Mouse (Mus musculus) embryonic facial prominence, embryonic 10.5 days (tissue): ENCODE measurements around the gene Spsb4. TPM values are rescaled to one million over a fixed set of nuclear protein-coding genes. Genes with fewer than 3 reads are reported as not detected.

Source experiments
- DNase-seq: peaks from one replicate; pipeline ENCODE4 v3.0.0-alpha.2; 2017; ENCODE audit warnings: low spot score
- H3K27ac ChIP-seq: fragments of 300-500 bp; sonication (generic); replicated peaks from 2 replicates; pipeline ENCODE4 v1.5.1; 2016; ENCODE audit warnings: mild to moderate bottlenecking
- H3K27me3 ChIP-seq: fragments of 300-500 bp; sonication (generic); replicated peaks from 2 replicates; pipeline ENCODE4 v1.6.1; 2016; ENCODE audit warnings: low read depth, mild to moderate bottlenecking; ENCODE audit not compliant: poor library complexity, severe bottlenecking
- H3K36me3 ChIP-seq: fragments of 300-500 bp; sonication (generic); replicated peaks from 2 replicates; pipeline ENCODE4 v1.6.1; 2016; ENCODE audit warnings: mild to moderate bottlenecking, moderate library complexity
- H3K4me1 ChIP-seq: fragments of 300-500 bp; sonication (generic); 2 replicates; pipeline ENCODE4 v1.6.1; 2016
- H3K4me3 ChIP-seq: fragments of 300-500 bp; sonication (generic); 2 replicates; pipeline ENCODE4 v1.5.1; 2016; ENCODE audit warnings: mild to moderate bottlenecking, moderate library complexity
- H3K9me3 ChIP-seq: fragments of 300-500 bp; sonication (generic); 2 replicates; pipeline ENCODE4 v1.6.1; 2016; ENCODE audit warnings: mild to moderate bottlenecking
- WGBS: fragments of 180-500 bp; shearing (Covaris S2); methylation state at CpG from one replicate; pipeline ENCODE4 v1.1.7; 2016; 5-methylcytosine and 5-hydroxymethylcytosine counted together
- polyA plus RNA-seq: library from polyadenylated mRNA; unstranded; fragments of >200 nt; fragmentation: Nextera tagmentation; extraction: Ambion mirVana; gene quantifications from 2 replicates; pipeline ENCODE4 v1.2.1, GENCODE M21; 2016

The Spsb4 gene
- polyA plus RNA-seq, 1 experiment from 2014 or later: 102 TPM

GRCm38 (mm10) chr9:96934816-96935215, 83.8 kb downstream of the Spsb4 start:
- 0 out of 2 replicates have a peak, but pooled peaks cover 2% of the 10 kb centered on the region for H3K27me3 ChIP-seq
- no peak overlapping the region for H3K4me3 ChIP-seq
- 77% methylated on average over 3 of the region's 3 CpGs for WGBS
- peaks cover 20% of the 10 kb centered on the region for H3K36me3 ChIP-seq
- DNase-seq: no peak
- peaks cover 11% of the 10 kb centered on the region; the same call in 1 of the 2 replicates for H3K4me1 ChIP-seq
- H3K9me3 ChIP-seq: no peaks in the 10 kb centered on the region; the same call in 1 of the 2 replicates
- no peak overlapping the region for H3K27ac ChIP-seq

- Histone ChIP-seq H3K4me1 (peaks cover 3% of the 10 kb centered on the region; the same call in 1 of the 2 replicates), H3K9me3 (no peaks in the 10 kb centered on the region; the same call in 1 of the 2 replicates), H3K36me3 (peaks cover 5% of the 10 kb centered on the region), H3K27me3 (peaks cover 10% of the 10 kb centered on the region; the same call in 1 of the 2 replicates), H3K4me3 (no peak overlapping the region), H3K27ac (no peak overlapping the region)
- 90% methylated on average over 8 of the region's 8 CpGs for WGBS
- no peak for DNase-seq
Observed at GRCm38 (mm10) chr9:96932751-96933150, 85.9 kb downstream of the Spsb4 start.

- H3K36me3 ChIP-seq: no peaks in the 10 kb centered on the region
- no peak for DNase-seq
- 80% methylated on average over 17 of the region's 17 CpGs for WGBS
- H3K4me1 ChIP-seq: peaks cover 6% of the 10 kb centered on the region
- H3K27ac ChIP-seq: no peak overlapping the region
- peaks cover 24% of the 10 kb centered on the region for H3K27me3 ChIP-seq
- H3K9me3 ChIP-seq: 0 out of 2 replicates have a peak, but pooled peaks cover 5% of the 10 kb centered on the region
- no peak overlapping the region for H3K4me3 ChIP-seq
Observed at GRCm38 (mm10) chr9:96923577-96924316, 94.9 kb downstream of the Spsb4 start.

- H3K9me3 ChIP-seq: 0 out of 2 replicates have a peak, but pooled peaks cover 5% of the 10 kb centered on the region
- H3K4me3 ChIP-seq: no peak overlapping the region
- peaks cover 6% of the 10 kb centered on the region for H3K4me1 ChIP-seq
- WGBS: 77% methylated on average over 6 of the region's 6 CpGs
- H3K36me3 ChIP-seq: no peaks in the 10 kb centered on the region
- H3K27me3 ChIP-seq: peaks cover 24% of the 10 kb centered on the region
- DNase-seq: no peak
- no peak overlapping the region for H3K27ac ChIP-seq
Observed at GRCm38 (mm10) chr9:96923119-96923518, 95.5 kb downstream of the Spsb4 start.

GRCm38 (mm10) chr9:96916620-96917538, 101.8 kb downstream of the Spsb4 start:
- DNase-seq: peak; percentile 94
- Histone ChIP-seq H3K4me1 (no peaks in the 10 kb centered on the region), H3K9me3 (0 out of 2 replicates have a peak, but pooled peaks cover 5% of the 10 kb centered on the region), H3K27ac (no peak overlapping the region), H3K4me3 (no peak overlapping the region), H3K27me3 (no peaks in the 10 kb centered on the region; the same call in 1 of the 2 replicates), H3K36me3 (no peaks in the 10 kb centered on the region)
- 41% methylated on average over 27 of the region's 27 CpGs for WGBS

- no peaks in the 10 kb centered on the region for H3K27me3 ChIP-seq
- H3K4me1 ChIP-seq: no peaks in the 10 kb centered on the region
- H3K27ac ChIP-seq: no peak overlapping the region
- DNase-seq: no peak
- 51% methylated on average over 7 of the region's 7 CpGs for WGBS
- H3K36me3 ChIP-seq: no peaks in the 10 kb centered on the region
- 0 out of 2 replicates have a peak, but pooled peaks cover 5% of the 10 kb centered on the region for H3K9me3 ChIP-seq
- H3K4me3 ChIP-seq: no peak overlapping the region
Observed at GRCm38 (mm10) chr9:96916076-96916475, 102.6 kb downstream of the Spsb4 start.

- H3K9me3 ChIP-seq: 0 out of 2 replicates have a peak, but pooled peaks cover 5% of the 10 kb centered on the region
- no peaks in the 10 kb centered on the region for H3K27me3 ChIP-seq
- H3K27ac ChIP-seq: no peak overlapping the region
- no peaks in the 10 kb centered on the region for H3K4me1 ChIP-seq
- DNase-seq: no peak
- WGBS: 86% methylated on average over 6 of the region's 6 CpGs
- H3K4me3 ChIP-seq: no peak overlapping the region
- no peaks in the 10 kb centered on the region for H3K36me3 ChIP-seq
Observed at GRCm38 (mm10) chr9:96914851-96915250, 103.8 kb downstream of the Spsb4 start.

- Histone ChIP-seq H3K9me3 (no peaks in the 10 kb centered on the region), H3K4me1 (no peaks in the 10 kb centered on the region), H3K4me3 (no peak overlapping the region), H3K27ac (no peak overlapping the region), H3K27me3 (no peaks in the 10 kb centered on the region), H3K36me3 (no peaks in the 10 kb centered on the region)
- no peak for DNase-seq
- 90% methylated on average over 3 of the region's 3 CpGs for WGBS
Observed at GRCm38 (mm10) chr9:96914005-96914404, 104.6 kb downstream of the Spsb4 start.

GRCm38 (mm10) chr9:96909503-96909902, 109.1 kb downstream of the Spsb4 start:
- Histone ChIP-seq H3K4me3 (no peak overlapping the region), H3K9me3 (no peaks in the 10 kb centered on the region), H3K27me3 (no peaks in the 10 kb centered on the region), H3K4me1 (no peaks in the 10 kb centered on the region), H3K27ac (no peak overlapping the region), H3K36me3 (no peaks in the 10 kb centered on the region)
- no peak for DNase-seq
- 87% methylated on average over 1 of the region's 1 CpGs for WGBS

GRCm38 (mm10) chr9:96908737-96909136, 109.9 kb downstream of the Spsb4 start:
- Histone ChIP-seq H3K36me3 (no peaks in the 10 kb centered on the region), H3K27me3 (no peaks in the 10 kb centered on the region), H3K27ac (no peak overlapping the region), H3K4me3 (no peak overlapping the region), H3K4me1 (no peaks in the 10 kb centered on the region), H3K9me3 (no peaks in the 10 kb centered on the region)
- 79% methylated on average over 2 of the region's 2 CpGs for WGBS
- no peak for DNase-seq

- no peak overlapping the region for H3K27ac ChIP-seq
- H3K9me3 ChIP-seq: no peaks in the 10 kb centered on the region
- H3K4me3 ChIP-seq: no peak overlapping the region
- DNase-seq: no peak
- H3K36me3 ChIP-seq: no peaks in the 10 kb centered on the region
- 90% methylated on average over 7 of the region's 7 CpGs for WGBS
- H3K4me1 ChIP-seq: no peaks in the 10 kb centered on the region
- no peaks in the 10 kb centered on the region for H3K27me3 ChIP-seq
Observed at GRCm38 (mm10) chr9:96904360-96905355, 114.0 kb downstream of the Spsb4 start.
